Mouse (Mus musculus): ENCODE measurements around the gene Enpp1.

DNA sequence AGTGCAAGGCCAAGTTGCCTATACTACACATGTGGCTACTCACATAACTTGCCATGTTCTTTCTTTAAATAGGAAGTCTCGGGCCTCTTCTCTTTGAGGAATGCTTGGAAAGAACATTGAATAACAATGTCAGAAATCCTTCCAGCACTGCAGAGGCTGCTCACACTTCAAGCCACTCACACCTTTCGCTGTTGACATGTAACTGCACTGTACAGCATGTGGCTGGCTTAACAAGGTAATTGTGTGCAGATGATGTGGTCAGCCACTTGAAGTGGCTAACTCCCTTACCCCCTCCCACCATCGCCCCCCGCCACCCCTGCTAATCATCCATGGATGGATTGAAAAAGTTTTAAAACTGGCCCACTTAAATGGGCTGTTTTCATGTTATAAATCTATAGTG lies 118.4 kb downstream of the Enpp1 start:
- TF ChIP-seq POLR2A (IDR thresholded peaks at IDR 0.05; ENCODE audit: borderline replicate concordance, control insufficient read depth, low read depth, low read length), result no peak
- TF ChIP-seq CTCF (IDR thresholded peaks at IDR 0.05; ENCODE audit: control insufficient read depth, insufficient read depth, low read length), result no peak
